Mouse (Mus musculus) myocyte (in vitro differentiated cells): ENCODE data around the gene Gak. TPM values are rescaled to one million over a fixed set of nuclear protein-coding genes. Genes with fewer than 3 reads are reported as not detected.

ENCODE experiments used
- H3K27me3 ChIP-seq: one replicate; pipeline ENCODE4 v1.6.1; 2011; ENCODE audit not compliant: control insufficient read depth, insufficient read depth, insufficient read length
- H3K36me3 ChIP-seq: one replicate; pipeline ENCODE4 v1.6.1; 2011; ENCODE audit not compliant: control insufficient read depth, insufficient read depth
- H3K4me2 ChIP-seq: one replicate; pipeline ENCODE4 v1.6.1; 2011; ENCODE audit warnings: low read depth, control low read depth
- H3K4me3 ChIP-seq: one replicate; pipeline ENCODE4 v1.5.1; 2011; ENCODE audit warnings: mild to moderate bottlenecking, control low read depth, moderate library complexity
- H3K79me2 ChIP-seq: one replicate; pipeline ENCODE4 v1.6.1; 2011; ENCODE audit not compliant: control insufficient read depth, insufficient read depth
- H3ac ChIP-seq: one replicate; pipeline ENCODE4 v1.6.1; 2011; ENCODE audit not compliant: control insufficient read depth, insufficient read length
- CEBPB ChIP-seq: IDR thresholded peaks from 2 replicates; pipeline ENCODE4 v1.6.1; 2011; ENCODE audit warnings: mild to moderate bottlenecking, moderate library complexity; ENCODE audit not compliant: poor library complexity, insufficient read depth, severe bottlenecking
- E2F4 ChIP-seq: IDR thresholded peaks from one replicate; pipeline ENCODE4 v1.6.1; 2011; ENCODE audit warnings: mild to moderate bottlenecking, control low read depth, moderate library complexity; ENCODE audit not compliant: insufficient read depth
- MAX ChIP-seq: IDR thresholded peaks from one replicate; pipeline ENCODE4 v1.6.1; 2011; ENCODE audit warnings: low read depth, mild to moderate bottlenecking, control low read depth
- MYOD1 ChIP-seq, 3 experiments: IDR thresholded peaks; one replicate each; pipeline ENCODE4 v1.6.1; 2011; ENCODE audit warnings: control low read depth in 2 of 3, low read depth in 2 of 3, mild to moderate bottlenecking in 2 of 3, moderate library complexity in 1 of 3; ENCODE audit not compliant: insufficient read length in 2 of 3, control insufficient read depth in 1 of 3
- MYOG ChIP-seq, 3 experiments: IDR thresholded peaks; one replicate each; pipeline ENCODE4 v1.6.1; 2011; ENCODE audit warnings: control low read depth in 2 of 3, low read depth in 2 of 3, mild to moderate bottlenecking in 2 of 3; ENCODE audit not compliant: insufficient read length in 2 of 3, control insufficient read depth in 1 of 3, insufficient read depth in 1 of 3
- POLR2A ChIP-seq: IDR thresholded peaks from one replicate; pipeline ENCODE4 v1.6.1; 2011; ENCODE audit warnings: low read depth, mild to moderate bottlenecking, control low read depth, moderate library complexity; ENCODE audit not compliant: insufficient read length
- POLR2AphosphoS2 ChIP-seq: IDR thresholded peaks from one replicate; pipeline ENCODE4 v1.6.1; 2011; ENCODE audit warnings: low read depth, control low read depth; ENCODE audit not compliant: insufficient read length
- REST ChIP-seq: IDR thresholded peaks from one replicate; pipeline ENCODE4 v1.6.1; 2011; ENCODE audit warnings: mild to moderate bottlenecking, control low read depth, moderate library complexity; ENCODE audit not compliant: insufficient read depth, insufficient read length
- SRF ChIP-seq: IDR thresholded peaks from one replicate; pipeline ENCODE4 v1.6.1; 2011; ENCODE audit warnings: low read depth; ENCODE audit not compliant: control insufficient read depth, insufficient read length
- TCF12 ChIP-seq: IDR thresholded peaks from one replicate; pipeline ENCODE4 v1.6.1; 2011; ENCODE audit warnings: mild to moderate bottlenecking, control low read depth; ENCODE audit not compliant: poor library complexity, insufficient read depth, severe bottlenecking
- TCF3 ChIP-seq: IDR thresholded peaks from one replicate; pipeline ENCODE4 v1.6.1; 2011; ENCODE audit warnings: low read depth, control low read depth; ENCODE audit not compliant: insufficient read length
- USF1 ChIP-seq: IDR thresholded peaks from one replicate; pipeline ENCODE4 v1.6.1; 2011; ENCODE audit warnings: low read depth, mild to moderate bottlenecking, control low read depth, moderate library complexity
- polyA plus RNA-seq: library from polyadenylated mRNA; unstranded; fragments of >200 nt; fragmentation: generic; extraction: Trizol; gene quantifications from one replicate; pipeline ENCODE4 v1.2.1, GENCODE M21; 2012; ENCODE audit warnings: missing spikeins

The Gak gene
- polyA plus RNA-seq, 1 experiment: 46.1 TPM

GRCm38 (mm10) chr5:108668977-108669936 lies 39.7 kb upstream of the Gak start, which contains the start of gene Dgkq:
Gene Dgkq (minus strand): TSS chr5:108669672.
- Histone ChIP-seq H3K36me3 (no peaks in the 10 kb centered on the region), H3K4me2 (peak within 1 kb of the TSS; percentile 93), H3K4me3 (peak within 1 kb of the TSS; percentile 39), H3ac (peak within 1 kb of the TSS; percentile 18), H3K79me2 (no peaks in the 10 kb centered on the region), H3K27me3 (no peaks in the 10 kb centered on the region)
- TF ChIP-seq MYOD1 (IDR thresholded peaks at IDR 0.05; ENCODE audit: control insufficient read depth in 1 of 3, insufficient read length in 2 of 3, low read depth in 2 of 3): no peak
- no peak for TF ChIP-seq TCF12
- peak; percentile 56 for TF ChIP-seq POLR2A
- TF ChIP-seq MYOG (IDR thresholded peaks at IDR 0.05; ENCODE audit: control insufficient read depth in 1 of 3, insufficient read depth in 1 of 3, insufficient read length in 2 of 3, low read depth in 2 of 3): no peak
- no peak for TF ChIP-seq TCF3
- TF ChIP-seq MAX: no peak
- peak; percentile 48 for TF ChIP-seq POLR2AphosphoS2
- no peak for TF ChIP-seq SRF
- no peak for TF ChIP-seq REST
- TF ChIP-seq USF1: peak; percentile 85

GRCm38 (mm10) chr5:108668387-108668932 lies 38.9 kb upstream of the Gak start:
- H3ac ChIP-seq: peak overlapping the region; percentile 18
- H3K27me3 ChIP-seq: no peaks in the 10 kb centered on the region
- TF ChIP-seq SRF (no peak), TCF3 (no peak), MYOG (IDR thresholded peaks at IDR 0.05; ENCODE audit: control insufficient read depth in 1 of 3, insufficient read depth in 1 of 3, insufficient read length in 2 of 3, low read depth in 2 of 3) (no peak), POLR2AphosphoS2 (no peak), MAX (no peak), TCF12 (no peak), E2F4 (no peak), USF1 (no peak), CEBPB (no peak), MYOD1 (IDR thresholded peaks at IDR 0.05; ENCODE audit: control insufficient read depth in 1 of 3, insufficient read length in 2 of 3, low read depth in 2 of 3) (no peak), REST (no peak), POLR2A (no peak)
- peak overlapping the region; percentile 39 for H3K4me3 ChIP-seq
- H3K4me2 ChIP-seq: peak overlapping the region; percentile 93
- no peaks in the 10 kb centered on the region for H3K79me2 ChIP-seq
- H3K36me3 ChIP-seq: no peaks in the 10 kb centered on the region

GRCm38 (mm10) chr5:108667370-108667769 lies 37.8 kb upstream of the Gak start:
- Histone ChIP-seq H3K4me2 (no peak overlapping the region), H3K27me3 (no peaks in the 10 kb centered on the region), H3K36me3 (no peaks in the 10 kb centered on the region), H3ac (no peak overlapping the region), H3K4me3 (no peak overlapping the region), H3K79me2 (no peaks in the 10 kb centered on the region)
- TF ChIP-seq POLR2A: no peak
- TF ChIP-seq SRF: no peak
- TF ChIP-seq MYOG (IDR thresholded peaks at IDR 0.05; ENCODE audit: control insufficient read depth in 1 of 3, insufficient read depth in 1 of 3, insufficient read length in 2 of 3, low read depth in 2 of 3): no peak
- TF ChIP-seq E2F4: no peak
- no peak for TF ChIP-seq TCF12
- TF ChIP-seq MAX: no peak
- TF ChIP-seq POLR2AphosphoS2: no peak
- no peak for TF ChIP-seq TCF3
- no peak for TF ChIP-seq MYOD1 (IDR thresholded peaks at IDR 0.05; ENCODE audit: control insufficient read depth in 1 of 3, insufficient read length in 2 of 3, low read depth in 2 of 3)
- no peak for TF ChIP-seq REST
- TF ChIP-seq USF1: no peak
- no peak for TF ChIP-seq CEBPB

DNA sequence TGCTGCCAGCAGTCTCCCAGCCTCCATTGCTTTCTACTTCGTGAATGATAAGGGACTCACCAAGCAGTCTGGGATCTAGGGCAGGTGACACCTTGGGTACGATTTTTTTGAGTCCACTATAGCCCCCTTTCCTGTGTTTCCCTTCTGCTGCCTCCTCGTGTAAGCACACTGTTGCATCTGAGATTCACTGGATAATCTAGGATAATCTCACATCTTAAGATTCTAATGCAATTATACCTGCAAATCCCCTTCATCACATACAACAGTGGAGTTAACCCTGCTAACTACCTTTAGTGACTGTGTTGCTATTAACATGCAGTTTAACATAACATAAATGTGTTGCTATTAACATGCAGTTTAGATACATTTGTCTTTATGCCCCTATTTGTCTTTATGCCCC lies 35.5 kb upstream of the Gak start:
- H3ac ChIP-seq: no peak overlapping the region
- H3K4me3 ChIP-seq: no peak overlapping the region
- no peak for TF ChIP-seq POLR2A
- TF ChIP-seq MAX: no peak
- TF ChIP-seq CEBPB: no peak
- no peak for TF ChIP-seq POLR2AphosphoS2
- no peak for TF ChIP-seq MYOG (IDR thresholded peaks at IDR 0.05; ENCODE audit: control insufficient read depth in 1 of 3, insufficient read depth in 1 of 3, insufficient read length in 2 of 3, low read depth in 2 of 3)
- TF ChIP-seq TCF12: no peak
- TF ChIP-seq E2F4: no peak
- TF ChIP-seq REST: no peak
- no peak for TF ChIP-seq USF1
- no peak for TF ChIP-seq MYOD1 (IDR thresholded peaks at IDR 0.05; ENCODE audit: control insufficient read depth in 1 of 3, insufficient read length in 2 of 3, low read depth in 2 of 3)
- no peak for TF ChIP-seq TCF3
- TF ChIP-seq SRF: no peak
- no peak overlapping the region for H3K4me2 ChIP-seq
- peaks cover 4% of the 10 kb centered on the region for H3K79me2 ChIP-seq
- no peaks in the 10 kb centered on the region for H3K27me3 ChIP-seq
- no peaks in the 10 kb centered on the region for H3K36me3 ChIP-seq
